Mouse (Mus musculus) CH12.LX (cell line): ENCODE results near the gene Sult5a1. TPM values are rescaled to one million over a fixed set of nuclear protein-coding genes. Genes with fewer than 3 reads are reported as not detected.

Experiments used
- DNase-seq: peaks from one replicate; pipeline ENCODE4 v3.0.0-alpha.2; 2013; ENCODE audit errors: extremely low read depth
- H3K27ac ChIP-seq: 2 replicates; pipeline ENCODE4 v1.5.1; 2012; ENCODE audit warnings: low read depth, mild to moderate bottlenecking, control low read depth, moderate library complexity; ENCODE audit not compliant: insufficient read depth
- H3K27me3 ChIP-seq: replicated peaks from 2 replicates; pipeline ENCODE3; 2012; ENCODE audit warnings: inconsistent platforms
- H3K36me3 ChIP-seq, 2 experiments: replicated peaks in 1 of 2; 2 replicates each; pipeline versions ENCODE3 to v1.6.1; 2012; ENCODE audit warnings: inconsistent platforms in 1 of 2, low read length in 1 of 2, mild to moderate bottlenecking in 1 of 2, mixed read lengths in 1 of 2, moderate library complexity in 1 of 2; ENCODE audit not compliant: control insufficient read depth in 1 of 2, insufficient read depth in 1 of 2
- H3K4me1 ChIP-seq, 2 experiments: 2 replicates each; pipeline ENCODE4 v1.6.1; 2012; ENCODE audit warnings: inconsistent platforms in 1 of 2, moderate library complexity in 1 of 2; ENCODE audit not compliant: insufficient read depth in 2 of 2, control insufficient read depth in 1 of 2
- H3K4me2 ChIP-seq: 2 replicates; pipeline ENCODE4 v1.6.1; 2012; ENCODE audit warnings: low read depth, mild to moderate bottlenecking, control low read depth; ENCODE audit not compliant: poor library complexity, insufficient read depth, severe bottlenecking
- H3K4me3 ChIP-seq, 3 experiments: fragments of 150-350 bp in 1 of 3; sonication (generic) in 1 of 3; replicated peaks in 1 of 3; 2 replicates each; pipeline versions ENCODE3 to v1.5.1; 2011 to 2012; ENCODE audit warnings: low read depth in 2 of 3, low read length in 2 of 3, mild to moderate bottlenecking in 2 of 3, moderate library complexity in 2 of 3, control low read depth in 1 of 3, improper control_type of control experiment in 1 of 3, inconsistent platforms in 1 of 3, mixed read lengths in 1 of 3; ENCODE audit not compliant: poor library complexity in 1 of 3
- H3K79me2 ChIP-seq: replicated peaks from 2 replicates; pipeline ENCODE4 v1.6.1; 2012; ENCODE audit warnings: mild to moderate bottlenecking, moderate library complexity; ENCODE audit not compliant: control insufficient read depth, poor library complexity, insufficient read depth, severe bottlenecking; ENCODE audit errors: extremely low read depth
- H3K9ac ChIP-seq: 2 replicates; pipeline ENCODE4 v1.6.1; 2012; ENCODE audit warnings: low read depth, mild to moderate bottlenecking, control low read depth, moderate library complexity; ENCODE audit not compliant: insufficient read depth
- H3K9me3 ChIP-seq: replicated peaks from 2 replicates; pipeline ENCODE3; 2012; ENCODE audit warnings: low read length, inconsistent platforms, mixed read lengths
- BHLHE40 ChIP-seq: IDR thresholded peaks from 2 replicates; pipeline ENCODE4 v1.6.1; 2011; ENCODE audit warnings: mild to moderate bottlenecking, low read depth, low read length, improper control_type of control experiment
- CHD1 ChIP-seq: IDR thresholded peaks from 2 replicates; pipeline ENCODE4 v1.6.1; 2012; ENCODE audit warnings: low read depth, low read length, improper control_type of control experiment, inconsistent platforms
- CHD2 ChIP-seq: IDR thresholded peaks from 2 replicates; pipeline ENCODE4 v1.6.1; 2011; ENCODE audit warnings: low read length, improper control_type of control experiment
- CTCF ChIP-seq, 2 experiments: IDR thresholded peaks in 1 of 2; conservative IDR thresholded peaks in 1 of 2; 2 replicates each; pipeline ENCODE4 v1.5.1; 2011 to 2012; ENCODE audit warnings: low read depth in 2 of 2, low read length in 2 of 2, improper control_type of control experiment in 1 of 2, inconsistent platforms in 1 of 2, mild to moderate bottlenecking in 1 of 2, moderate library complexity in 1 of 2
- ELF1 ChIP-seq: IDR thresholded peaks from 2 replicates; pipeline ENCODE4 v1.6.1; 2014; ENCODE audit warnings: low read depth, mild to moderate bottlenecking, inconsistent platforms, low read length, improper control_type of control experiment
- EP300 ChIP-seq: IDR thresholded peaks from 2 replicates; pipeline ENCODE4 v1.6.1; 2011; ENCODE audit warnings: low read length, improper control_type of control experiment
- ETS1 ChIP-seq: conservative IDR thresholded peaks from 2 replicates; pipeline ENCODE4 v1.6.1; 2012; ENCODE audit warnings: low read depth, mild to moderate bottlenecking, inconsistent platforms, low read length, improper control_type of control experiment, moderate library complexity
- GABPA ChIP-seq: IDR thresholded peaks from 2 replicates; pipeline ENCODE4 v1.6.1; 2012; ENCODE audit warnings: low read depth, low read length, improper control_type of control experiment, inconsistent platforms; ENCODE audit not compliant: insufficient replicate concordance
- HCFC1 ChIP-seq: IDR thresholded peaks from 2 replicates; pipeline ENCODE4 v1.6.1; 2012; ENCODE audit warnings: low read depth, mild to moderate bottlenecking, inconsistent platforms, low read length, improper control_type of control experiment
- IRF4 ChIP-seq: IDR thresholded peaks from 2 replicates; pipeline ENCODE4 v1.6.1; 2014; ENCODE audit warnings: low read depth, mild to moderate bottlenecking, inconsistent platforms, low read length, improper control_type of control experiment
- JUN ChIP-seq: IDR thresholded peaks from 2 replicates; pipeline ENCODE4 v1.6.1; 2011; ENCODE audit warnings: low read depth, mild to moderate bottlenecking, low read length, improper control_type of control experiment, moderate library complexity; ENCODE audit not compliant: insufficient read depth
- JUND ChIP-seq: conservative IDR thresholded peaks from 2 replicates; pipeline ENCODE4 v1.6.1; 2011; ENCODE audit warnings: low read depth, low read length, improper control_type of control experiment
- MAFK ChIP-seq: IDR thresholded peaks from 2 replicates; pipeline ENCODE4 v1.6.1; 2011; ENCODE audit warnings: low read length, improper control_type of control experiment; ENCODE audit not compliant: insufficient replicate concordance
- MXI1 ChIP-seq: IDR thresholded peaks from 2 replicates; pipeline ENCODE4 v1.6.1; 2011; ENCODE audit warnings: mild to moderate bottlenecking, low read depth, low read length, improper control_type of control experiment
- NELFE ChIP-seq: IDR thresholded peaks from 2 replicates; pipeline ENCODE4 v1.6.1; 2011; ENCODE audit warnings: low read depth, low read length, improper control_type of control experiment
- NRF1 ChIP-seq: IDR thresholded peaks from 2 replicates; pipeline ENCODE4 v1.6.1; 2014; ENCODE audit warnings: low read depth, mild to moderate bottlenecking, inconsistent platforms, low read length, improper control_type of control experiment, moderate library complexity
- RAD21 ChIP-seq: IDR thresholded peaks from 2 replicates; pipeline ENCODE4 v1.6.1; 2011; ENCODE audit warnings: low read depth, mild to moderate bottlenecking, low read length, improper control_type of control experiment, moderate library complexity
- RCOR1 ChIP-seq: conservative IDR thresholded peaks from 2 replicates; pipeline ENCODE4 v1.6.1; 2012; ENCODE audit warnings: low read depth, mild to moderate bottlenecking, inconsistent platforms, low read length, improper control_type of control experiment
- SMC3 ChIP-seq: IDR thresholded peaks from 2 replicates; pipeline ENCODE4 v1.6.1; 2011; ENCODE audit warnings: low read depth, low read length, improper control_type of control experiment
- TBP ChIP-seq: conservative IDR thresholded peaks from 2 replicates; pipeline ENCODE4 v1.6.1; 2011; ENCODE audit warnings: low read depth, low read length, improper control_type of control experiment
- TCF12 ChIP-seq: IDR thresholded peaks from 2 replicates; pipeline ENCODE4 v1.6.1; 2014; ENCODE audit warnings: low read depth, mild to moderate bottlenecking, inconsistent platforms, low read length, improper control_type of control experiment
- UBTF ChIP-seq: IDR thresholded peaks from 2 replicates; pipeline ENCODE4 v1.6.1; 2012; ENCODE audit warnings: low read depth, mild to moderate bottlenecking, inconsistent platforms, low read length, improper control_type of control experiment, moderate library complexity
- USF1 ChIP-seq: IDR thresholded peaks from 2 replicates; pipeline ENCODE4 v1.6.1; 2014; ENCODE audit warnings: low read depth, mild to moderate bottlenecking, inconsistent platforms, low read length, improper control_type of control experiment
- USF2 ChIP-seq: conservative IDR thresholded peaks from 2 replicates; pipeline ENCODE4 v1.6.1; 2011; ENCODE audit warnings: low read depth, low read length, improper control_type of control experiment
- ZKSCAN1 ChIP-seq: IDR thresholded peaks from 2 replicates; pipeline ENCODE4 v1.6.1; 2012; ENCODE audit warnings: low read depth, inconsistent platforms, low read length, improper control_type of control experiment, borderline replicate concordance
- ZNF384 ChIP-seq: IDR thresholded peaks from 2 replicates; pipeline ENCODE4 v1.6.1; 2012; ENCODE audit warnings: low read depth, low read length, improper control_type of control experiment, inconsistent platforms
- dilution Hi-C: fragments of 300-500 bp; cut with MboI; formaldehyde crosslinking; loops from 2 replicates; pipeline ENCODE4 v1.14.3; 2020; ENCODE audit warnings: low sequenced_read_pairs; ENCODE audit not compliant: extremely low pct_unique_long_range_greater_than_20kb, extremely low pct_ligation_motif_present
- in situ Hi-C: fragments of 300-500 bp; cut with MboI; formaldehyde crosslinking; loops from 3 replicates; pipeline ENCODE4 v1.14.3; 2019; ENCODE audit warnings: low sequenced_read_pairs, low pct_ligation_motif_present, low pct_unique_long_range_greater_than_20kb, mixed read lengths
- polyA plus RNA-seq: library from polyadenylated mRNA; unstranded; fragments of >175 nt; gene quantifications from 2 replicates; pipeline ENCODE4 v1.2.1, GENCODE M21; 2012; ENCODE audit warnings: low read depth; ENCODE audit not compliant: insufficient read length
- total RNA-seq, 2 experiments: library from RNA; depleted of rRNA; stranded (reverse); fragments of 300-350 nt in 1 of 2; fragments of >200 nt in 1 of 2; gene quantifications; 2 replicates each; pipeline ENCODE4 v1.2.3; 2012 to 2014

Sult5a1 gene
- total and polyA plus RNA-seq, 3 experiments: 0.68 TPM; not detected in 2

DNA sequence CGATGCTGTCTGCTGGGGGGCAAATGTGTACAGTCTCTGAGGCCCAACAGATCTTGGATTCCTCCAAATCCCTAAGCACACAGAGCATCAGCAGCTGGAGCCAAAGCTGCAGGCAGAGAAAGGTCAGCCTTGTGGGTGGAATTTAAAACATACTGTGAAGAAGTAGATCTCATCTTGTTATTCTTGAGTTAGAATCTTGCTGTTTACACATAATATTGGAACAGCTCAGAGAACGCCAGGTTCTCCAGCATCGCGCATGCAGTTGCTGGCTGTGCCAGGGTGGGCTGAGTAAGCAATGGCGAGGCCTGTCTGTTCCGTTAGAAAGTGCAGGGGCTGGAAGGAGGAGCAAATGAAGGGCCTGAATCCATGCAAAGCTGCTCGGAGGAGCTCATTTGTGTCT, 11.7 kb downstream of the Sult5a1 start:
- Histone ChIP-seq H3K36me3 (no peaks in the 10 kb centered on the region), H3K79me2 (no peaks in the 10 kb centered on the region), H3K4me3 (no peak overlapping the region), H3K27ac (no peak overlapping the region), H3K4me2 (no peak overlapping the region), H3K9ac (no peak overlapping the region), H3K4me1 (no peaks in the 10 kb centered on the region), H3K9me3 (peaks cover 2% of the 10 kb centered on the region), H3K27me3 (peaks cover 36% of the 10 kb centered on the region)
- in situ Hi-C loops: no loop called here
- TF ChIP-seq CTCF (conservative IDR thresholded peaks at IDR 0.05 in 1 of 2, IDR thresholded peaks at IDR 0.05 in 1 of 2; ENCODE audit: low read depth in 2 of 2, low read length in 2 of 2) (no peak), TBP (no peak), GABPA (no peak), JUND (no peak), UBTF (no peak), NRF1 (no peak), HCFC1 (no peak), MAFK (no peak), RAD21 (no peak), CHD1 (no peak), EP300 (no peak), JUN (no peak), MXI1 (no peak), TCF12 (no peak), BHLHE40 (no peak)
- no peak for DNase-seq
- dilution Hi-C loops: no loop called here

DNA sequence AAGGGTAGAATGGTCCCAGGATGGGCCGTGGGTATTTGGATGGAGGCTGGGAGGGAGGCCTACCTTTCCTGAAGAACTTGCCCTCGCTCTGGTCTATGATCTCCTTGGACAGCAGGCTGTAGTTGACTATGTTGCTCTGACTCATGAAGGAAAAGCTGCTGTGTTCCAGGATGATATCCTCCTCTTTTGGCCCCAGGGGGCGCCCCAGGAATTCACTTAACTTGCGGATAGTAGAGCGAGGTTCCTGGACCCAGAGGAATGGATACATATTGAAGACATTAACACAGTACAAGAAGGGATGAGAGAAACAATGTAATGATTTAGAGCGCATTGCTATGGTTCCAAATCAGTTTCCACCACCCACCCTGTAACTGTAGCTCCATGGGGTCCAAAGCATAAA, 12.8 kb downstream of the Sult5a1 start:
- Histone ChIP-seq H3K36me3 (no peaks in the 10 kb centered on the region), H3K4me2 (no peak overlapping the region), H3K27ac (no peak overlapping the region), H3K9me3 (peaks cover 2% of the 10 kb centered on the region), H3K9ac (no peak overlapping the region), H3K4me3 (no peak overlapping the region), H3K4me1 (no peaks in the 10 kb centered on the region), H3K79me2 (no peaks in the 10 kb centered on the region), H3K27me3 (peaks cover 34% of the 10 kb centered on the region)
- peak; percentile 19 for DNase-seq
- dilution Hi-C loops: no loop called here
- no peak for TF ChIP-seq GABPA
- no peak for TF ChIP-seq TBP
- no peak for TF ChIP-seq RCOR1
- no peak for TF ChIP-seq EP300
- no peak for TF ChIP-seq JUN
- TF ChIP-seq RAD21: peak; percentile 62
- TF ChIP-seq NELFE: no peak
- TF ChIP-seq TCF12: no peak
- no peak for TF ChIP-seq HCFC1
- no peak for TF ChIP-seq ZKSCAN1
- no peak for TF ChIP-seq IRF4
- TF ChIP-seq UBTF: no peak
- TF ChIP-seq CHD2: no peak
- no peak for TF ChIP-seq BHLHE40
- TF ChIP-seq USF1: no peak
- TF ChIP-seq ELF1: no peak
- peak in 1 of 2 experiments; percentile 78; a peak in 2 of 4 replicates for TF ChIP-seq CTCF (conservative IDR thresholded peaks at IDR 0.05 in 1 of 2, IDR thresholded peaks at IDR 0.05 in 1 of 2; ENCODE audit: low read depth in 2 of 2, low read length in 2 of 2)
- no peak for TF ChIP-seq ZNF384
- TF ChIP-seq SMC3: peak; percentile 74
- no peak for TF ChIP-seq JUND
- TF ChIP-seq USF2: no peak
- TF ChIP-seq ETS1: no peak
- in situ Hi-C loops: no loop called here
